Mouse (Mus musculus): ENCODE data around the gene Luzp2. TPM values are rescaled to one million over a fixed set of nuclear protein-coding genes. Genes with fewer than 3 reads are reported as not detected.

The Luzp2 gene
- polyA plus RNA-seq, 1 experiment from 2014 or later, result 6.5 TPM

- DNase-seq (ENCODE audit: low spot score, missing footprints), result no peak
- no peaks in the 10 kb centered on the region for H3K27me3 ChIP-seq (ENCODE audit: control insufficient read depth, insufficient read depth, low read length)
- no peak overlapping the region for H3K4me2 ChIP-seq
- H3K36me3 ChIP-seq (ENCODE audit: control insufficient read depth, insufficient read depth, low read length), result no peaks in the 10 kb centered on the region
- H3K4me1 ChIP-seq (ENCODE audit: control insufficient read depth, insufficient read depth, low read length), result no peaks in the 10 kb centered on the region
- H3K9ac ChIP-seq (ENCODE audit: low read length), result no peak overlapping the region
- H3K9me3 ChIP-seq (ENCODE audit: control insufficient read depth, low read length), result no peaks in the 10 kb centered on the region
- WGBS, result 80% methylated on average over 2 of the region's 2 CpGs
- ATAC-seq (ENCODE audit: low FRiP score), result no peak
- H3K4me3 ChIP-seq (ENCODE audit: low read depth, low read length), result no peak overlapping the region
- H3K27ac ChIP-seq (ENCODE audit: low read depth, low read length), result no peak overlapping the region
These were observed 387.7 kb downstream of the Luzp2 start for GRCm38 (mm10) chr7:55222997-55223396.

- Histone ChIP-seq H3K36me3 (ENCODE audit: control insufficient read depth, insufficient read depth, low read length) (no peaks in the 10 kb centered on the region), H3K4me1 (ENCODE audit: control insufficient read depth, insufficient read depth, low read length) (no peaks in the 10 kb centered on the region), H3K27ac (ENCODE audit: low read depth, low read length) (no peak overlapping the region), H3K4me3 (ENCODE audit: low read depth, low read length) (no peak overlapping the region), H3K27me3 (ENCODE audit: control insufficient read depth, insufficient read depth, low read length) (no peaks in the 10 kb centered on the region), H3K9ac (ENCODE audit: low read length) (no peak overlapping the region), H3K9me3 (ENCODE audit: control insufficient read depth, low read length) (no peaks in the 10 kb centered on the region), H3K4me2 (no peak overlapping the region)
- DNase-seq (ENCODE audit: low spot score, missing footprints), result no peak
- no peak for ATAC-seq (ENCODE audit: low FRiP score)
These were observed 394.1 kb downstream of the Luzp2 start for GRCm38 (mm10) chr7:55229407-55229806.

All from midbrain, embryonic 11.5 days (tissue).